Mouse (Mus musculus) G1E (cell line): ENCODE measurements around the gene Npy1r.

Experiments used
- CTCF ChIP-seq: IDR thresholded peaks from 2 replicates; pipeline ENCODE4 v1.5.1; 2012; ENCODE audit warnings: low read depth, low read length, inconsistent platforms, mixed read lengths
- GATA1 ChIP-seq: IDR thresholded peaks from 2 replicates; pipeline ENCODE4 v1.6.1; 2012; ENCODE audit warnings: borderline replicate concordance, low read length, inconsistent platforms, mixed read lengths
- GATA2 ChIP-seq: IDR thresholded peaks from 2 replicates; pipeline ENCODE4 v1.6.1; 2012; ENCODE audit warnings: low read depth, low read length, inconsistent platforms, borderline replicate concordance
- TAL1 ChIP-seq: conservative IDR thresholded peaks from 2 replicates; pipeline ENCODE4 v1.6.1; 2012; ENCODE audit warnings: low read depth, low read length, inconsistent platforms, mixed read lengths

DNA sequence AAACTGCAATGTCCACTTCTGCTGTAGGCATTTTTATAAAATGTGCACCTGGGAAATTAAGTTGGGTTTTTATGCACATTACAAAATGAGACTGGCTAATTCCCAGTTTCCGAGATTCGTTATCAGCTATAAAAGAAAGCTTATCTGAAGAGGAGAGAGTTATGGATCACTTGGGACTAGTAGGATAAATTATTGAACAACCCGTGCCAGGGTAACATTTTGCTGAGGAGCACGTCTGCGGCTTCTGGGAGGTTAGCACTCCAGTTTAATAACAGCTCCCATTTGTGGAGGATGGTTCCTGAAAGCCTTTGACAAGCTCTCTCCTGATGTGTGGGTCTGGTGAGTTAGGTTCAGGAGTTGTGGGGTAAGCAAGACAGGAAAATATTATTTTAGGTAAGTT, 6.6 kb upstream of the Npy1r start:
- TF ChIP-seq CTCF (no peak), GATA1 (no peak), GATA2 (no peak), TAL1 (no peak)
